Mouse (Mus musculus) heart, adult 11 months (tissue): ENCODE results near the gene Lpp.
A peak's percentile ranks its signal among the peaks of the same experiment; 100 is the strongest.

Experiments
- DNase-seq: peaks from one replicate; pipeline ENCODE4 v3.0.0; 2022

The Lpp gene

GRCm38 (mm10) chr16:24441338-24441737 lies 48.0 kb downstream of the Lpp start:
- DNase-seq, result no peak

GRCm38 (mm10) chr16:24442500-24443122 lies 49.3 kb downstream of the Lpp start:
- peak; percentile 78 for DNase-seq

- DNase-seq, result peak; percentile 91
These were observed 49.8 kb downstream of the Lpp start for GRCm38 (mm10) chr16:24443123-24443515.

GRCm38 (mm10) chr16:24443555-24443954 lies 50.2 kb downstream of the Lpp start:
- peak; percentile 79 for DNase-seq

- peak; percentile 93 for DNase-seq
These were observed 51.5 kb downstream of the Lpp start for GRCm38 (mm10) chr16:24444818-24445217.

- peak; percentile 61 for DNase-seq
These were observed 52.2 kb downstream of the Lpp start for GRCm38 (mm10) chr16:24445473-24445872.

- peak; percentile 49 for DNase-seq
These were observed 53.1 kb downstream of the Lpp start for GRCm38 (mm10) chr16:24446449-24446848.

GRCm38 (mm10) chr16:24447666-24448492 lies 54.6 kb downstream of the Lpp start:
- DNase-seq, result peak; percentile 90

- peak; percentile 86 for DNase-seq
These were observed 55.2 kb downstream of the Lpp start for GRCm38 (mm10) chr16:24448493-24448845.

- DNase-seq, result peak; percentile 95
These were observed 56.5 kb downstream of the Lpp start for GRCm38 (mm10) chr16:24449806-24450205.

- DNase-seq, result peak; percentile 36
These were observed 56.9 kb downstream of the Lpp start for GRCm38 (mm10) chr16:24450256-24450655.

GRCm38 (mm10) chr16:24451123-24451522 lies 57.8 kb downstream of the Lpp start:
- DNase-seq, result peak; percentile 33

- DNase-seq, result peak; percentile 81
These were observed 60.2 kb downstream of the Lpp start for GRCm38 (mm10) chr16:24453536-24453935.

- DNase-seq, result peak; percentile 58
These were observed 61.2 kb downstream of the Lpp start for GRCm38 (mm10) chr16:24454493-24454892.

- DNase-seq, result peak; percentile 76
These were observed 62.1 kb downstream of the Lpp start for GRCm38 (mm10) chr16:24455361-24455855.

GRCm38 (mm10) chr16:24463842-24464241 lies 70.5 kb downstream of the Lpp start:
- peak; percentile 27 for DNase-seq

- peak; percentile 52 for DNase-seq
These were observed 71.1 kb downstream of the Lpp start for GRCm38 (mm10) chr16:24464436-24464835.

GRCm38 (mm10) chr16:24465633-24466032 lies 72.3 kb downstream of the Lpp start:
- peak; percentile 96 for DNase-seq

GRCm38 (mm10) chr16:24467544-24468290 lies 74.4 kb downstream of the Lpp start:
- DNase-seq, result peak; percentile 81

- peak; percentile 63 for DNase-seq
These were observed 76.0 kb downstream of the Lpp start for GRCm38 (mm10) chr16:24469313-24469712.

GRCm38 (mm10) chr16:24470601-24471000 lies 77.3 kb downstream of the Lpp start:
- DNase-seq, result no peak

- DNase-seq, result peak; percentile 46
These were observed 77.7 kb downstream of the Lpp start for GRCm38 (mm10) chr16:24471029-24471428.

GRCm38 (mm10) chr16:24471801-24472200 lies 78.5 kb downstream of the Lpp start:
- peak; percentile 55 for DNase-seq
